Mouse (Mus musculus) brain, embryonic 14.5 days (tissue): ENCODE measurements around the gene Ldlrad3. TPM values are rescaled to one million over a fixed set of nuclear protein-coding genes. Genes with fewer than 3 reads are reported as not detected.

Experiments used
- DNase-seq: peaks from one replicate; pipeline ENCODE4 v3.0.0-alpha.2; 2011; ENCODE audit warnings: low read depth
- CTCF ChIP-seq: fragments of 200-500 bp; IDR thresholded peaks from 2 replicates; pipeline ENCODE4 v1.5.1; 2012; ENCODE audit warnings: inconsistent platforms, mild to moderate bottlenecking, moderate library complexity, borderline replicate concordance; ENCODE audit not compliant: insufficient read depth, insufficient read length; ENCODE audit errors: extremely low read depth
- POLR2A ChIP-seq: fragments of 200-500 bp; IDR thresholded peaks from 2 replicates; pipeline ENCODE4 v1.6.1; 2012; ENCODE audit warnings: mild to moderate bottlenecking, inconsistent platforms, borderline replicate concordance; ENCODE audit not compliant: poor library complexity, insufficient read depth, insufficient read length, severe bottlenecking; ENCODE audit errors: extremely low read depth
- polyA plus RNA-seq: library from polyadenylated mRNA; depleted of rRNA; stranded (reverse); fragments of >200 nt; gene quantifications from 2 replicates; pipeline ENCODE4 v1.2.3, GENCODE M21; 2012

Ldlrad3 gene
- polyA plus RNA-seq, 1 experiment = 26.2 TPM

DNA sequence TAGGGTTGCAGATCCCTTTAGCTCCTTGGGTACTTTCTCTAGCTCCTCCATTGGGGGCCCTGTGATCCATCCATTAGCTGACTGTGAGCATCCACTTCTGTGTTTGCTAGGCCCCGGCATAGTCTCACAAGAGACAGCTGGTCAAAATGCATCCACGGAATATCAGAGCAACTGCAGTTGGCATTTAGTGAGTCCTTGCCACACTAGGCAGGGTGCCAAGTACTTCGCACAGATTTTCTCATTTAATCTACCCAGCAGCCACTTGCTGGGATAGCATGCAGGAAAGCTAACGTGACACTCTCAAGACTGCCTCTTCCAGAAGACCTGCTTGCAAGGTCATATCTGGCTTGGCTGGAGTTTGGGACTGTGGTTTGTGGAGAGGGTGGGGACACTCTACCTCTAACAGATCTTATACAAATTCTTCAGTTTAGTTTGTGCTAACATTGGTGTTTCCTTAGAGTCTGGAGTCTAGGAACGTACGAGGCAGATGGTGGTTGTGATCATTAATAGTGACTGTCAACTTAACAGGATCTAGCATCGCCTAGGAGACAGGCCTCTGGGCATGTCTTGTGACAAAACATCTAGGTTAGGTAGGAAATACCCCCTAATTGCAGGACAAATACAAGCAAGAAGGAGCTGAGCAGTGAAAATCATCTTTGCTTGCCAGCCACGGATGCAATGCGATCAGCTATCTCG, 115.0 kb downstream of the Ldlrad3 start:
- no peak for TF ChIP-seq POLR2A
- no peak for TF ChIP-seq CTCF
- DNase-seq = peak; percentile 91

DNA sequence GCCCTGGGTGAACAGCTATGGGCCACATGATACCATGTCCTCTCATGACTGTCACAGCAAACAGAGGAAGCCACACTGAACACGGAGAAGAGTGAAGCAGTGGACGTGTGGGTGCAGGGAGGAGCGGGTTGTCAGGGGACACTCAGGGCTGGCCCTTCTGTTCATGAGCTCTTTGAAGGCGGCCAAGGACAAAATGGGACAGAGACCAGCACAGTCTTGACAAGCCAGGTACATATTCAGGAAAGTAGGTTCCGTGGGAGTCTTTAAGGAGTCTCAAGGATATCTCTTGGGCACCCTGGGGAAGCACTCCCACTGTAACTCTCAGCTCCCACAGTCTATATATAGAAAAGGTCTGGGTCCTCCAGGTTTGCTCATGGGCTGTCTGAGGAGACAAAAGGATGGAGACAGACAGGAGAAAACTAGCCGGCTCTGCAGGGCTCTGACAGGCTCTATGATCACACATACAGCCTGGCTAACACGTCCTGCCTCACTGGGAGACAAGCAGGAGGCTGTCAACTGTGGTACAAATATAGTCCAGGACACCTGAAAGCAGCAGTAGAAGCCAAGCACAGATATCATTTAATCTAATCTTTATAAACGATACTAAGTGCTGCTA, 121.3 kb downstream of the Ldlrad3 start:
- TF ChIP-seq POLR2A = no peak
- no peak for TF ChIP-seq CTCF
- DNase-seq = no peak

DNA sequence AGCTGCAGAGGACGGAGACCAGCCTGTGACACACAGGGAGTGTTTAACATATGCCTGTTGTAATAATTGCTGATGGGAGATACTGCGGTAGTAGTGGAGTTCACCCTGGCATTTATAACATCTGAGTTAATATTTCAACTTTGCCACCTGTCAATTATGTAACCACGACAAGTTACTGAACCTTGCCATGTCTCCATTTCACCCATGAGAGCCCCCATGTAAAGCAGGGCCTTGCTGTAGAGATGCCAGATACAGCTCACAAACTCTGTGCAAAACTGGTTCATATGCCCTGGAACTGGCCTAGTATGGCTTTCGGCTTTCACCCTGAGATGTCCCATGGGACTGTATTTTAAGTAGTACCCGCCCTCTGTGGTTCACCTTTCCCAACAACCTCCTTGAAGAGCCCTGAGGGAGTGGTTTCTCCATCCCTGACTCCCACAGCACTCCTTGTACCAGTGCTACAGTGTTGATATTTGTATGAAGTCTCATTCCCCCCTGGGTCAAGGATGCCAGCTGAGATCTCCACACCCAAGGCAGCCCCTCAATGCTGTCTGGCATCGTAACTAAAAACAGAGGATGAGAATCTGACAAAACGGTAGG, 122.2 kb downstream of the Ldlrad3 start:
- no peak for DNase-seq
- no peak for TF ChIP-seq POLR2A
- no peak for TF ChIP-seq CTCF

DNA sequence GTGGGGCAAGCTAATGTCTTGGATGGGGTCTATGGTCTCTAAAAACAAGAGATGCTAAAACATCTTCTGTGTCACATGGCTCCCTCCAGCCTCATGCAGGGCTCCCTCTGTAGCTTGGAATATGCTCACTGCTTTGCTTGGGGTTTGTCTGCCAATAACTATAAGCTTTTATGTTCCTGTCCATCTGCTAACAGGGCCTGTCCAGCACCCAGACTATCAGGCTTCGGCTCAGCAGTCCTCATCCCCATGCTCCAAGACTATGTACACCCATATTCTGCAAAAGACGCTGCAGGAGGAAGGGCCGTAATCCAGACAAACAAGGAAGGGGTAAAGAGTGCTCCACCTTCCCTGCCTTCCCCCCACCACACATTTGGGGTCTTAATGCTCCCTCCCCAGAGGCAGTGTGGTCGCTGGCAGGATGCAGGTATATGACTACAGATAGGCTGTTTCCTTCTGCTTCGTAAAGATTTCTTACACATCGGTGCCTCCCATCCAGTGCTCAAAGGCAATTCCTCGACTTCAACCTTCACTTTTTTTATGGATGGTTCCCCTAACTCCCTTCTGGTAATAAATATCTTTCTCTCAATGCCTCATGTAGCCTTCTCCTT, 123.2 kb downstream of the Ldlrad3 start:
- TF ChIP-seq CTCF = no peak
- TF ChIP-seq POLR2A = no peak
- no peak for DNase-seq

DNA sequence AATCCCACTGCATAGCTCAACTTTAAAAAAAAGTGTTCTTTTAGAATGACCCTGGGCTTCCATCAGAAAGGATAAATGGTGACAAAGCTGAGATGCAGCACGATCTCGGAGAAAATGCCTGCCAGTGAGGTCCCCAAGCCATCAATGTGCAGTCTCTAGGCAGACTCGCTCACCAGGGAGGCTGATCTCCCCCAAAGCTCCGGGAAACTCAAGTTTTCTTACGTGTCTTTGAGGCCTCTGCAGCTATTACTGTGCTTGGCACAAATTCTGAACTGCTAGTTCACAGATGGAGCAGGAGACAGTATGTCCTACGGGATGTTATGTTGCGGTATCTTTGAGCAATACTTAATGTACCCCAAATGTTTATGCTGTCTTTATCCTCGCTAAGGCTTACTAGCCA, 124.3 kb downstream of the Ldlrad3 start:
- TF ChIP-seq POLR2A = no peak
- no peak for TF ChIP-seq CTCF
- DNase-seq = no peak

DNA sequence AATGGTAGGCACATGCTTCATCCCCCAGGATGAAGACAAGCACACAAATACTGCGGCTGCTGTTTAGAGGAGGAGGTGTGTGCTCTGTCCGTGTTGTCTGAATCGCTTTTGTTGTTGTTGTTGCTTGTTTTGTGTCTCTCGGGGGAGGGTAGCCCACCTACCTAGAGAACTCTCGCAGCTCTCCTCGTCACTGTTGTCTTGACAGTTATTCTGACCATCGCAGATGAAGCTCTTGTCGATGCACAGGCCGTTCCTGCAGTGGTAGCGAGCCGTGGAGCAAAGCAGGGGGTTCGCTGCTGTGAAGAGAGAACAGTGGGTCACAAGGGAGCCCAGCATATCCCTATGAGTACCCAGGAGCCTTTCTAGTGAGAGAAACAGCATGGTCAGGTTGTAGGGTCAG, 128.4 kb downstream of the Ldlrad3 start:
- TF ChIP-seq CTCF (no peak), POLR2A (no peak)
- DNase-seq = no peak

DNA sequence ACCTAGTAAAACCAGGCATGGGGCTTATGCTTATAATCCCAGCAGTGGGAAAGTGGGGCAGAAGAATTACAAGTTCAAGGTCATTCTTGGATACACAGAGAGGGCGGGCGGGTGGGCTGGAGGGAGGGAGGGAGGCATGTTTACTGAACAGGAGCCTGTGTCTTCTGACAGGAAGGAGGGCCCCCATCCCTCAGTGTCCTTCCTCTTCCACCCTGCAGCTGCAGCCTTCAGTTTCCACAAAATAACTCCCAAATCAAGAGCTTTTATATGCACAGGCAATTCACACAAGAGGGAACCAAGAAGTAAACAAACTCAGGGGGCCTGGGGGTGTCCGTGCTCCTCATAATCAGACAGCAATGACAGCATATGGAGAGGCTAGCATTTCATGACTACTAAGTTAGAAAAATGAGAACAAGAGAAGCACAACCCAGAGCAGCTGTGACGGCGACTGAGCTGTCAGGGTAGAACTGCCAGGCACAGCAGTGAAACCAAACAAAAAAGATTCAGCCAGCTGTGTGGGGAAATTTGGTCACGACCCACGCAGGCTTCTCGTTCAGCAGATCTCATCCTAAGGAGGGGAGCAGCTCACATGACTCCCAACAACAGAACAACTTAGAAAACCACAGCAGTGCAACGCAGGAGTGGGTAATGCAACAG, 129.0 kb downstream of the Ldlrad3 start:
- peak; percentile 53 for DNase-seq
- TF ChIP-seq POLR2A (no peak), CTCF (no peak)

DNA sequence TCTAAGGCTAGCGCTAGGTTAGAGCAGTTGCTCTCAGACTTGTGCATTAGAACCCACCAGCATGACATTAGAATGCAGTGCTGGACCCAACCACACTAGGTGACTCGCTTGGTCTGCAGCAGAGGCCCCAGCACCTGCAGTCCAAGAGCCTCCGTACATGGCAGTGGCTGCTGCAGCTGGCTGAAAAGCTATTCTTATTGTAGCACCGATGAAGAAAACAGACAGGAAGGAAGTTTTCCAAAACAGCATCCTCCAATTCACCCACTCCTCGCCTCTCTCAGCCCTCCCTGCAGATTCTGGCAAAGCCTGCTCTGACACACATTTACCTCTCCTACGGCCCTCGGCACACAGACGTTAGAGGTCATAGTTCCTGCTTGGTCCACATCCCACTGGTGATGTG, 130.0 kb downstream of the Ldlrad3 start:
- no peak for TF ChIP-seq POLR2A
- no peak for TF ChIP-seq CTCF

DNA sequence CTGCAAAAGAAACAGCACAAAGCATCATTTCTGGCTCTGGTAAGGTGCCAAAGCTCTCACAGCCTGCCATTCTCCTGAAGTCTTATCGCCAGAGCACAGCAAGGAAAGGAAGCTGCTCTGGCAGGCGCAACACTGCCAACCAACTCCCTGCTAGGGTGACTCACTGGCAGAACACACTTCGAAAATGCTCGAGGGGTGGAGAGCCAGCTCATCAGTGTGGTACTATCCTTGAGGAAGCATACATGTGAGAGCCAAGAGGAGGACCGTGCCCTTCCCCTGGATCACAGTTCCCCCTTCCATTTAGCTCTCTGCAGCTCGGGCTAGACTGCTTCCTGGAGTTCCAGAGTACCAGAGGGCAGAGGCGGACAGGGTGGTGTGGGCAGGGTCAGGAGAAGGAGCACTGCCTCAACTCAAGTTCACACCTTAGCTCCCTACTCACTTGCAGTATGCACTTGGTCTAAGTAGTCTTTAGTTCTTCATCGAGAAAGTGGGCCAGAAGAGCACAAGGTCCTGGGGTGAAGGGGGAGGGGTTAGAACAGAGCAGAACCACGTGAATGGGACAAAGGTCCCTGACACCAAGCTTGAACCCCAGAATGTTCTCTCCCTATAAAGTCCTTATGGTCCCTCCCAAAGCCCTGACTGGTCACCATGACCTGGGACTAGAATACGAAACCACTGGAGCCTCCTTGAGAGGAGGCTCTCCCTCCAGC, 133.1 kb downstream of the Ldlrad3 start:
- TF ChIP-seq CTCF (no peak), POLR2A (no peak)

More for the DNA sequence above, 130.0 kb downstream of the Ldlrad3 start:
- DNase-seq = no peak

DNA sequence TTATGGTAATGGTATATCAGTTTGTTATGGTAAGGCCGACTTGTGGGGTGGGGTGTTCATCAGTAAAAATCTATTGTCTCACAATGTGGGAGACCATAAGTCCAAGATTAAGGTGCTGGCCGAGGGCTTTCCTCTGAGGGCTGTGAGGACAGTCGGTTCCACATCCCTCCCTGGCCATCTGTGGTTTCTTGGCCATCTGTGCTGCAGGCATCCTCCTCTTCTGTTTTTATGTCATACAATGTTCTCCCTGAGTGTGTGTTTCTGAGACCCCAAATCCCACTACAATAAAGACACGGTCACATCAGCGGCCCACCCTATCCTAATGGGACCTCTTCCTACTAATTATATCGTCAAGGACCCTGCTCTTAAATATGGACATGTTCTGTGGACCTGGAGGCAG, 133.8 kb downstream of the Ldlrad3 start:
- DNase-seq = no peak

More for the DNA sequence above, 133.1 kb downstream of the Ldlrad3 start:
- DNase-seq = peak; percentile 90

DNA sequence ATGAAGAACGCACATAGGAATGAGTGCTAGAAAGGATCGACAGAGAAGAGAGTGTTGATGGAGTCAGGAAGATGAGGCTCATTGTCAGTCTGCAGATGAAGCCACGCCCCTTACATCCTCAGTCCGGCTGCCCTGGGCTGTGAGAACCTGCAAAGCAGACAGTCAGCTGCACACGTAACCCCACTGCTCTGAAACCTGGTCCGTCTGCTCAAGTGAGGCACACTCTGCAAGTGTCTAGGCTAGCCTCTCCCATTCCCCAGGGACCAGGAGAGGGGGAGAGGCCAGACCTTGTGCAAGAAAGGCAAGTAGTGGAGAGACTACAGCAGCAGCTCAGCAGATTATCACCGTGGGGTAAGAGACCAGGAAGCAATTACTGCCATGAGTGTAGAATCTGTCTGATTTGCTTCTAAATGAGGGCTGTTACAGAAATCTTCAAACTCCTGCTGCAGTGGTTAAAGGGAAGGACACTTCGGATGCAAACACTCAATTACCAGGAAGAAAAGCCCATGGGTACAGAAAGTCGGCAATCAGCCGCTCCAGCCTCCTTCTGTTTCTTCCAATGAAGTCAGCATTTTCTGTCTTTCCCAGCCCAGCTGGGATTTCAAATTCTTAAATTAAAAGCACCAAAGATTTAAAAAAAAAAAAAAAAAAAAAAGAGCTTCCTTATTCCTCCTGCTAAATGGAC, 136.2 kb downstream of the Ldlrad3 start:
- TF ChIP-seq CTCF (no peak), POLR2A (no peak)
- peak; percentile 66 for DNase-seq

More for the DNA sequence above, 133.8 kb downstream of the Ldlrad3 start:
- TF ChIP-seq POLR2A = no peak
- no peak for TF ChIP-seq CTCF
